Mouse (Mus musculus): ENCODE measurements around the gene Hdhd3. TPM values are rescaled to one million over a fixed set of nuclear protein-coding genes. Genes with fewer than 3 reads are reported as not detected.
A peak's percentile ranks its signal among the peaks of the same experiment; 100 is the strongest.

The Hdhd3 gene
- 1 to 10 TPM; 1.1 to 2.4 TPM for polyA plus RNA-seq (2017; shearing (Covaris generic))

GRCm38 (mm10) chr4:62503374-62503970 lies at the start of gene Hdhd3:
Gene Hdhd3 (minus strand): TSS chr4:62503467.
- no peak for ATAC-seq

- ATAC-seq, result peak; percentile 36
Observed at GRCm38 (mm10) chr4:62551966-62552365, 48.7 kb upstream of the Hdhd3 start.

GRCm38 (mm10) chr4:62544801-62545200 lies 41.5 kb upstream of the Hdhd3 start:
- ATAC-seq, result no peak

GRCm38 (mm10) chr4:62543782-62544181 lies 40.5 kb upstream of the Hdhd3 start:
- no peak for ATAC-seq

GRCm38 (mm10) chr4:62541802-62542201 lies 38.5 kb upstream of the Hdhd3 start:
- ATAC-seq, result no peak

- no peak for ATAC-seq
Observed at GRCm38 (mm10) chr4:62533729-62534128, 30.5 kb upstream of the Hdhd3 start.

- no peak for ATAC-seq
Observed at GRCm38 (mm10) chr4:62527655-62528054, 24.4 kb upstream of the Hdhd3 start.

GRCm38 (mm10) chr4:62526256-62526655 lies 23.0 kb upstream of the Hdhd3 start:
- ATAC-seq, result no peak

- no peak for ATAC-seq
Observed at GRCm38 (mm10) chr4:62525489-62525811, 22.2 kb upstream of the Hdhd3 start.

- ATAC-seq, result peak; percentile 96
Observed at GRCm38 (mm10) chr4:62524651-62525488, 21.6 kb upstream of the Hdhd3 start, which contains the start of the genes Pole3 and 4933430I17Rik. Gene Pole3 (minus strand): TSS chr4:62525068. Gene 4933430I17Rik (plus strand): TSS chr4:62525369.

GRCm38 (mm10) chr4:62520892-62521400 lies 17.7 kb upstream of the Hdhd3 start:
- ATAC-seq, result no peak

- ATAC-seq, result peak; percentile 71
Observed at GRCm38 (mm10) chr4:62519849-62520233, 16.6 kb upstream of the Hdhd3 start, which contains the start of gene Alad. Gene Alad (minus strand): TSS chr4:62519918.

- peak; percentile 52 for ATAC-seq
Observed at GRCm38 (mm10) chr4:62519122-62519848, 16.0 kb upstream of the Hdhd3 start.

GRCm38 (mm10) chr4:62518416-62519121 lies 15.3 kb upstream of the Hdhd3 start:
- peak; percentile 10 for ATAC-seq

- no peak for ATAC-seq
Observed at GRCm38 (mm10) chr4:62517538-62518415, 14.5 kb upstream of the Hdhd3 start.

GRCm38 (mm10) chr4:62517046-62517445 lies 13.8 kb upstream of the Hdhd3 start:
- no peak for ATAC-seq

- no peak for ATAC-seq
Observed at GRCm38 (mm10) chr4:62516579-62516978, 13.3 kb upstream of the Hdhd3 start.

- no peak for ATAC-seq
Observed at GRCm38 (mm10) chr4:62516079-62516478, 12.8 kb upstream of the Hdhd3 start.

GRCm38 (mm10) chr4:62515490-62515889 lies 12.2 kb upstream of the Hdhd3 start:
- no peak for ATAC-seq

GRCm38 (mm10) chr4:62514995-62515394 lies 11.7 kb upstream of the Hdhd3 start:
- no peak for ATAC-seq

GRCm38 (mm10) chr4:62513998-62514506 lies 10.8 kb upstream of the Hdhd3 start:
- no peak for ATAC-seq

Data from activated CD4-positive, CD25-positive, alpha-beta regulatory T cell, adult 4 months (primary cell).